Mouse (Mus musculus): Measurements from ENCODE around the gene Snap23. TPM values are rescaled to one million over a fixed set of nuclear protein-coding genes. Genes with fewer than 3 reads are reported as not detected.

Snap23 gene
- total RNA-seq, 2 experiments from 2014 or later, result 41.1 to 91.2 TPM

DNA sequence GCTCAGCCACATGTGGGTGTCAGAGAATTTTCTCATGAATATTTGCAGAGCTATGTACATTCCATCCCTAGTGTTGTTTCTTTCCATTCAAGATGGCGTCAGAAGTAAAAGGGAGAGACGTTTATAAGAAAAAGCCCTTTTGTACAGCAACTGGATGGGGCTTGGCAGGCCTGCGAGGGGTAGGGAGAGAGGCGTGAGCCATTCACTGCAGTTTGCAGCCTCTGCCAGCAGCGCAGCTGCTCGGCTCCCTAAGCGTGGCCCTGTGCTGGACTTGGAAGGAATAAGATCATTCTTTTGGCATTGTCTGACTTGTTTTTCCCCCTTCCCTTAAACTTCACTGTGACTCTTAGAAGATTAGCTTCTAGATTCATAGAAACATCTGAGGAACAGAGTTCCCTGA is 76.4 kb downstream of the Snap23 start:
- no peak for ATAC-seq (replicated peaks; ENCODE audit: low FRiP score, poor library complexity, severe bottlenecking)

DNA sequence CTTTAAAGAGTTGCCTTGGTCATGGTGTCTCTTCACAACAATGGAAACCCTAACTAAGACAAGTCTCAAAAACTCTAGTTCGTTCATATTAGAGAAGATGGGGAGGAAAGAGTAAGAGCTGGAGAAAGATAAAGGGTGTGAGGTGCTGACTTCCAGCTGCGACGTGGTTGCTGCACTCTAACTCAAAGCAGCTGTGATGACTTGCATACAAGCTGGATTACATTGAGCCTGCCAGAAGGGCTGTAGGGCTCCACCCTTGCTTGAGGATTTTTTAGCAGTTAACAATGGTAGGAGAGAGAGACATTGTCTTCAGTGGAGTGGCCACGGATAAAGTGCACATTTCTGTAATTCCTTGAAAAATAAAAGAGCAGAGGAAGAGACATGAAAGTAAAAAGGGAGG is 79.3 kb downstream of the Snap23 start:
- no peak for ATAC-seq (replicated peaks; ENCODE audit: low FRiP score, poor library complexity, severe bottlenecking)

Other genes with a start within 250 kb of the Snap23 start
- 9.0 and 33.5 TPM in 2 replicates for gene Vps39, start 214.5 kb upstream of the Snap23 start, total RNA-seq (2015; ENCODE audit: low replicate concordance)
- 24.7 and 25.5 TPM in 2 replicates for gene Vps39, start 214.5 kb upstream of the Snap23 start, total RNA-seq (2017; ENCODE audit: low replicate concordance)
- 15.5 and 18.7 TPM in 2 replicates for gene Ganc, start 163.8 kb upstream of the Snap23 start, total RNA-seq (2015; ENCODE audit: low replicate concordance)
- 13.4 and 21.8 TPM in 2 replicates for gene Ganc, start 163.8 kb upstream of the Snap23 start, total RNA-seq (2017; ENCODE audit: low replicate concordance)
- gene Tmem87a, start 163.6 kb upstream of the Snap23 start, total RNA-seq (2015; ENCODE audit: low replicate concordance), result 15.1 and 19.3 TPM in 2 replicates
- 27.1 and 37.3 TPM in 2 replicates for gene Tmem87a, start 163.6 kb upstream of the Snap23 start, total RNA-seq (2017; ENCODE audit: low replicate concordance)
- not detected in 2 replicates for gene Capn3, start 111.7 kb upstream of the Snap23 start, total RNA-seq (2015; ENCODE audit: low replicate concordance)
- not detected in 2 replicates for gene Capn3, start 111.7 kb upstream of the Snap23 start, total RNA-seq (2017; ENCODE audit: low replicate concordance)
- gene Zfp106, start 3.8 kb upstream of the Snap23 start, total RNA-seq (2015; ENCODE audit: low replicate concordance), result 15.9 and 36.4 TPM in 2 replicates
- gene Zfp106, start 3.8 kb upstream of the Snap23 start, total RNA-seq (2017; ENCODE audit: low replicate concordance), result 22.2 and 43.4 TPM in 2 replicates
- 2.5 and 16.9 TPM in 2 replicates for gene Haus2, start 41.7 kb downstream of the Snap23 start, total RNA-seq (2015; ENCODE audit: low replicate concordance)
- gene Haus2, start 41.7 kb downstream of the Snap23 start, total RNA-seq (2017; ENCODE audit: low replicate concordance), result 8.4 and 11.9 TPM in 2 replicates
- 10.5 and 33.9 TPM in 2 replicates for gene Lrrc57, start 41.8 kb downstream of the Snap23 start, total RNA-seq (2015; ENCODE audit: low replicate concordance)
- 12.3 and 30.9 TPM in 2 replicates for gene Lrrc57, start 41.8 kb downstream of the Snap23 start, total RNA-seq (2017; ENCODE audit: low replicate concordance)
- gene Stard9, start 61.5 kb downstream of the Snap23 start, total RNA-seq (2015; ENCODE audit: low replicate concordance), result 3.2 and 3.8 TPM in 2 replicates
- 1.5 and 1.7 TPM in 2 replicates for gene Stard9, start 61.5 kb downstream of the Snap23 start, total RNA-seq (2017; ENCODE audit: low replicate concordance)